Mouse (Mus musculus) heart, embryonic 14.5 days (tissue): ENCODE results near the gene Gm21818. TPM values are rescaled to one million over a fixed set of nuclear protein-coding genes. Genes with fewer than 3 reads are reported as not detected.
"Not testable (repeated sequence)": the region's sequence is repeated elsewhere in the genome, so short reads cannot be mapped to it uniquely, and the experiment has no call there.

Experiments used
- ATAC-seq: fragments of 200-750 bp; cut with Nextera tagmentation; 2 replicates; pipeline ENCODE4 v1.8.0; 2017; ENCODE audit warnings: low read depth, moderate TSS enrichment; ENCODE audit not compliant: insufficient number of reproducible peaks, insufficient read depth, low FRiP score
- H3K27ac ChIP-seq, 2 experiments: fragments of 200-500 bp in 1 of 2; fragments of 300-500 bp in 1 of 2; sonication (generic) in 1 of 2; replicated peaks in 1 of 2; 2 replicates each; pipeline ENCODE4 v1.5.1; 2012 to 2014; ENCODE audit warnings: low read depth in 2 of 2, low read length in 2 of 2, control low read depth in 1 of 2, mild to moderate bottlenecking in 1 of 2, mixed read lengths in 1 of 2; ENCODE audit not compliant: control insufficient read depth in 1 of 2, insufficient read depth in 1 of 2
- H3K27me3 ChIP-seq: fragments of 300-500 bp; sonication (generic); 2 replicates; pipeline ENCODE4 v1.6.1; 2014; ENCODE audit warnings: mild to moderate bottlenecking, low read length, control low read depth; ENCODE audit not compliant: control insufficient read depth, insufficient read depth
- H3K36me3 ChIP-seq: fragments of 300-500 bp; sonication (generic); 2 replicates; pipeline ENCODE4 v1.6.1; 2014; ENCODE audit warnings: mild to moderate bottlenecking, control low read depth, low read length, mixed read lengths; ENCODE audit not compliant: control insufficient read depth, insufficient read depth
- H3K4me1 ChIP-seq, 2 experiments: fragments of 200-500 bp in 1 of 2; fragments of 300-500 bp in 1 of 2; sonication (generic) in 1 of 2; 2 replicates each; pipeline ENCODE4 v1.6.1; 2012 to 2014; ENCODE audit warnings: low read length in 2 of 2, control low read depth in 1 of 2, mixed read lengths in 1 of 2; ENCODE audit not compliant: control insufficient read depth in 2 of 2, insufficient read depth in 2 of 2
- H3K4me2 ChIP-seq: fragments of 300-500 bp; sonication (generic); 2 replicates; pipeline ENCODE4 v1.6.1; 2014; ENCODE audit warnings: mild to moderate bottlenecking, low read length
- H3K4me3 ChIP-seq, 2 experiments: fragments of 200-500 bp in 1 of 2; fragments of 300-500 bp in 1 of 2; sonication (generic) in 1 of 2; 2 replicates each; pipeline ENCODE4 v1.5.1; 2012 to 2014; ENCODE audit warnings: low read length in 2 of 2, mild to moderate bottlenecking in 2 of 2, control low read depth in 1 of 2, low read depth in 1 of 2, moderate library complexity in 1 of 2; ENCODE audit not compliant: control insufficient read depth in 1 of 2, insufficient read depth in 1 of 2
- H3K9ac ChIP-seq: fragments of 300-500 bp; sonication (generic); 2 replicates; pipeline ENCODE4 v1.6.1; 2014; ENCODE audit warnings: mild to moderate bottlenecking, low read length
- H3K9me3 ChIP-seq: fragments of 300-500 bp; sonication (generic); 2 replicates; pipeline ENCODE4 v1.6.1; 2016; ENCODE audit warnings: low read length, control low read depth; ENCODE audit not compliant: control insufficient read depth
- WGBS: fragments of 180-500 bp; shearing (Covaris S2); extraction: QIAGEN DNeasy Blood & Tissue Kit; methylation state at CpG from one replicate; pipeline ENCODE4 v1.1.7; 2014; 5-methylcytosine and 5-hydroxymethylcytosine counted together
- polyA plus RNA-seq: library from polyadenylated mRNA; unstranded; fragments of >200 nt; fragmentation: Nextera tagmentation; extraction: Ambion mirVana; gene quantifications from 2 replicates; pipeline ENCODE4 v1.2.1, GENCODE M21; 2014

Gene Gm21818
- polyA plus RNA-seq: not detected in 2 replicates

DNA sequence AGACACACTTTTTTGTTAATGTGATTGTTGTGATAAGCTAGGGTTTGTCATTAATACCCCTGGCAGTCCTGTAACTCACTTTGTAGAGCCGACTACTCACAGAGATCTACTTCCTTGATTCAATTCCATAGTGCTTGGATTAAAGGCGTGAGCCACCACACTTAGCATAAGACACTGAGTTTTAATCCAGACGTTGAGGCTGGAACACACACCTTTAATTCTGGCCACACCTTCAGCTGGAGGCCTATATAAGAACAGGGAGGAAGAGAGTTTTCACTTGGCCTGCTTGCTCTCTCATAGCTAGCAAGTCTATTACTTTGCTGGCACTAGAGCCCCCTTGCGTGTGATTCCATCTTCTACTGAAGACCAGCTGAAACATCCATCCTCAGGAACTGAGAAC is at the start of gene Gm21818:
TSS of gene Gm21818 (plus strand) at position 301 of the 400 bp plus-strand sequence.
- 64% methylated on average over 4 of the region's 4 CpGs for WGBS
- not testable (repeated sequence) for H3K4me3 ChIP-seq, H3K36me3 ChIP-seq, H3K4me2 ChIP-seq, H3K27me3 ChIP-seq, H3K4me1 ChIP-seq, H3K9me3 ChIP-seq, H3K9ac ChIP-seq, ATAC-seq, H3K27ac ChIP-seq

- H3K4me1 ChIP-seq, H3K27ac ChIP-seq, H3K9ac ChIP-seq, H3K27me3 ChIP-seq, H3K4me3 ChIP-seq, H3K9me3 ChIP-seq, H3K36me3 ChIP-seq, ATAC-seq, H3K4me2 ChIP-seq: not testable (repeated sequence)
- WGBS: 100% methylated on average over 1 of the region's 5 CpGs
Observed at GRCm38 (mm10) chr13:120139946-120140345, 32.3 kb upstream of the Gm21818 start, which contains the start of gene Gm20767. Gm20767 (plus strand) TSS chr13:120140246.

DNA sequence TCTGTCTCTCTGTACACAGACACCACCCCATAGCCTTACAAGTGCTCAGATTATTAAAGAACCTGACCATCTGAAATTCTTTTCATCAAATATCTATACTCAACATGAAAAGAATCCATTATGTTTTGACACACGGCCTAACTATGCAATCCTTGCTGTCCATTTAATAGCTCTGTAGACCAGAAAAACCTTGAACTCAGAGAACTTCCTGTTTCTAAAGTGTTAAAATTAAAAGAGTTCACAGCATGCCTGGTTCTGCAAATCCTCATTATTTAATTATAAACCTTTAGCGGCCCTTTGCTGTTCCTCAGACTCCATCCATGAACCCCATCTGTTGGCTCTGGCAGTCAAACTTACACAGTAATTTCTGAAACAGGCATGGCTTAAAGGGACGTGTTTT is 29.9 kb upstream of the Gm21818 start:
- H3K27ac ChIP-seq, ATAC-seq, H3K36me3 ChIP-seq, H3K9me3 ChIP-seq, H3K9ac ChIP-seq, H3K27me3 ChIP-seq, H3K4me3 ChIP-seq, H3K4me1 ChIP-seq, H3K4me2 ChIP-seq: not testable (repeated sequence)
- WGBS: 63% methylated on average over 2 of the region's 3 CpGs

DNA sequence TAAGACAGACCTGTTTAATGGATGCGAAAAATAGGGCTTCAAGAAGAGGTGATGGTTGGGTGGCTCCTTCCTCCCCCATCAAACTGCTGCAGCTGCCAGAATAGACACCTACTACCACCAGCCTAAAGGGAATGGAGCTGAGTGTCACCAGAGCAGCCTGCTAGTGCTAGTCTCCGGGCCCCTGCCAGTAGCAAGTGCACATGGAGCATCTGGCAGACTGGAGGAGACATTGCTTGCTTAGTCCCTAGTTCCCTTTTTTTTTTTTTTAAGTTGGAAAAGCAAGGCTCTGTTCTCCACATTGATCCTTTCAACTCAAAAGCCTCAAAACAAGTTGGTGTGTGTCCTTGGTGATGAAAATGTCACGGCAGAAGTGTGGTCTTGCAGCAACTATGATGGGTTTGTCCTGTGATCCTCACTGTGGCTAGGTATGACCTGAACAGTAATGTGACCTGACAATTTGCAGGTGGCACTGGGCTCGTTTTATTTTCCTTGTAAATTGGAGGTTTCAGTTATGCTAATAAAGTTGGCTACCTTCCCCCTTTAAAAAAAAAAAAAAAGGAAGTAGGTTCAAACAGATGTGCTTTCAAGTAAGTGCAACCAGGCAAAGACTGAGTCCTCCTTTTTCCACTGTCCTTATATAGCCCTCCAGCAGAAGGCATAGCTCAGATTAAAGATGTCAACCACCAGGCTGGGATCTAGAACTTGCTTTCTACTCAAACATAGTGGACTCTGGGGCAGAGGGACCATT is 22.4 kb upstream of the Gm21818 start:
- not testable (repeated sequence) for H3K27ac ChIP-seq, H3K4me2 ChIP-seq, H3K27me3 ChIP-seq, H3K9ac ChIP-seq, ATAC-seq, H3K4me1 ChIP-seq, H3K36me3 ChIP-seq, H3K9me3 ChIP-seq, H3K4me3 ChIP-seq
- WGBS: 64% methylated on average over 3 of the region's 4 CpGs

DNA sequence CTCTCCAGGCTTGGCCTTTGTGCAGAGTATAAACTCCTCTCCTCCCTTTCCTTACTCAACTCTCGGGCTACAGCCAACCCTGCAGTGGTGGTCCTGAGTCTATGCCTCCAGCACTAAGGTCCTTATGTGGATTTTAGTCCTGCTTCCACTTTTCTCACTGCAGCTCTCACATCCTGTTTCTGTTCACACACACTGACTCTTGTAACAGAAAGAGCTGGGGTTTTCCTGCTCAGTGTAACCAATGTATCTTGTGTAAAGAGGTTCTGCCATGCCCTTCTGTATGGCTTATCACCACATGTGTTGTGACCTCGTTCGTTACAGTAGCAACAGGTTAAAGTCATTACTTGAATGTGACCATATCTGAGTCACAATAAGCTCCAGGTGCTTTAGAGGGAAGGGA is 21.6 kb upstream of the Gm21818 start:
- not testable (repeated sequence) for ATAC-seq, H3K4me1 ChIP-seq
- WGBS: 72% methylated on average over 3 of the region's 3 CpGs

GRCm38 (mm10) chr13:120168301-120168700 is 3.9 kb upstream of the Gm21818 start:
- not testable (repeated sequence) for H3K36me3 ChIP-seq, H3K4me2 ChIP-seq, H3K4me1 ChIP-seq, H3K27me3 ChIP-seq, H3K9me3 ChIP-seq, H3K4me3 ChIP-seq, H3K27ac ChIP-seq, ATAC-seq, H3K9ac ChIP-seq
- 51% methylated on average over 5 of the region's 5 CpGs for WGBS

More for the DNA sequence above, 21.6 kb upstream of the Gm21818 start:
- not testable (repeated sequence) for H3K4me2 ChIP-seq, H3K27me3 ChIP-seq, H3K9me3 ChIP-seq, H3K27ac ChIP-seq, H3K36me3 ChIP-seq, H3K9ac ChIP-seq, H3K4me3 ChIP-seq

- not testable (repeated sequence) for ATAC-seq, H3K4me2 ChIP-seq, H3K27ac ChIP-seq, H3K4me1 ChIP-seq, H3K4me3 ChIP-seq, H3K36me3 ChIP-seq, H3K27me3 ChIP-seq, H3K9ac ChIP-seq, H3K9me3 ChIP-seq
- 64% methylated on average over 7 of the region's 8 CpGs for WGBS
Observed at GRCm38 (mm10) chr13:120196189-120196821, 24.1 kb downstream of the Gm21818 start.
